Mouse (Mus musculus): ENCODE data around the gene Cep112. TPM values are rescaled to one million over a fixed set of nuclear protein-coding genes. Genes with fewer than 3 reads are reported as not detected.

Gene Cep112
- polyA plus RNA-seq, 1 experiment, result not detected

DNA sequence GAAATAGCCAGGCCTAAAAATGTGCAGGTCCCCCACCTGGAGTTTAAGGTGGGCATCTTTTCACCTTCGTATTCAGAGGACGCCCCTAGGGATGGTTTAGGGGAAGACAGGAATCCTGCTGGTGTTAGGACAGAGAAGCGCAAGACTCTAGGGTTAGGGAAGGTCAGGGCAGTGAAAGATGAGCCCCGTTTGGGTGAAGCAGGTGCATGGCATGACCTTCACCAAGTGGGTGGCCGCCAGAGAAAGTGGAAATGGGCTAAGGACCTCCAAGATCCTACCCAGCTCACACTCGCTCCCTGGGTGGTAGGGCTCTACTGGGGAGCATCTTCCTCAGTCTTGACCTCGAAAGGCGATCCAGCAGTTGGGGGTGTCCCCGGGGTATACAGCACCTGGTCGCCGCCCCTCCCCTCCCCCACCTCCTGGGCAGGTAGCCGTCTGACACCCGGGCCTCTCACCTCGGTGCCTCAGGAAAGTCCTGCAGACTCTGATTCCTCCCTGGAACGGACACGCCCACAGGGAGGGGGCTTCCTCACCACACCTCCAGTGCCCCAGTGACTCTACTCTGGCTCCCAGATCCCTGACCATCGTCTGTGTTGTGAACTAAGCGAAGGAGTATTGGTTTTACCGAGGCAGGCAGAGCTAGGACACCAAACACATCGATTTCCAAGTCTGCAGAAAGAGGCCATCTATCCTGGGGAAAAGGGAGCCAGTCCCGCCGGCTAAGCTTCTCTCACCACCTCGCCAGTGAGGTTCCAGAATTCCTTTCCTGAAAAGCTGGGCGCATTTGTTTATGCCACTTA, 484.6 kb downstream of the Cep112 start:
- H3K36me3 ChIP-seq (ENCODE audit: control insufficient read depth), result no peaks in the 10 kb centered on the region
- H3K9me3 ChIP-seq (ENCODE audit: control insufficient read depth, low read length), result peaks cover 4% of the 10 kb centered on the region; the same call in 1 of the 2 replicates
- peaks cover 28% of the 10 kb centered on the region for H3K27me3 ChIP-seq (ENCODE audit: control insufficient read depth)
- H3K4me3 ChIP-seq (replicated peaks), result no peak overlapping the region
- TF ChIP-seq TAL1 (IDR thresholded peaks at IDR 0.05; ENCODE audit: low read length), result no peak
- TF ChIP-seq GATA1 (IDR thresholded peaks at IDR 0.05; ENCODE audit: low read length), result no peak
- H3K4me1 ChIP-seq (ENCODE audit: control insufficient read depth), result peaks cover 8% of the 10 kb centered on the region

Other genes with a start within 250 kb of the Cep112 start
- 0.03 TPM in 1 of 2 replicates, not detected in the other for gene Apoh, start 81.8 kb upstream of the Cep112 start, polyA plus RNA-seq (2012)
- gene Prkca, start 81.3 kb upstream of the Cep112 start, polyA plus RNA-seq (2012), result 0.01 and 0.07 TPM in 2 replicates

Data from erythroblast, embryonic 14.5 days (primary cell).